Mouse (Mus musculus) hindbrain, embryonic 10.5 days (tissue): ENCODE results near the gene Rnf220. TPM values are rescaled to one million over a fixed set of nuclear protein-coding genes. Genes with fewer than 3 reads are reported as not detected.

Experiments used
- DNase-seq: peaks from one replicate; pipeline ENCODE4 v3.0.0-alpha.2; 2017; ENCODE audit warnings: low spot score
- H3K27ac ChIP-seq: fragments of 300-500 bp; sonication (generic); 2 replicates; pipeline ENCODE4 v1.5.1; 2016; ENCODE audit warnings: mild to moderate bottlenecking, moderate library complexity
- H3K27me3 ChIP-seq: fragments of 300-500 bp; sonication (generic); 2 replicates; pipeline ENCODE4 v1.6.1; 2016; ENCODE audit warnings: mild to moderate bottlenecking; ENCODE audit not compliant: poor library complexity, insufficient read depth, severe bottlenecking
- H3K36me3 ChIP-seq: fragments of 300-500 bp; sonication (generic); 2 replicates; pipeline ENCODE4 v1.6.1; 2016; ENCODE audit warnings: mild to moderate bottlenecking, moderate library complexity
- H3K4me1 ChIP-seq: fragments of 300-500 bp; sonication (generic); replicated peaks from 2 replicates; pipeline ENCODE4 v1.6.1; 2016; ENCODE audit warnings: mild to moderate bottlenecking
- H3K4me3 ChIP-seq: fragments of 300-500 bp; sonication (generic); 2 replicates; pipeline ENCODE4 v1.5.1; 2016; ENCODE audit warnings: mild to moderate bottlenecking, moderate library complexity
- H3K9me3 ChIP-seq: fragments of 300-500 bp; sonication (generic); 2 replicates; pipeline ENCODE4 v1.6.1; 2016; ENCODE audit warnings: mild to moderate bottlenecking, moderate library complexity
- WGBS: fragments of 180-500 bp; shearing (Covaris S2); methylation state at CpG from one replicate; pipeline ENCODE4 v1.1.7; 2016; 5-methylcytosine and 5-hydroxymethylcytosine counted together
- polyA plus RNA-seq: library from polyadenylated mRNA; unstranded; fragments of >200 nt; fragmentation: Nextera tagmentation; extraction: Ambion mirVana; gene quantifications from 2 replicates; pipeline ENCODE4 v1.2.1, GENCODE M21; 2016

Rnf220 gene
- polyA plus RNA-seq, 1 experiment from 2014 or later: 101 TPM

DNA sequence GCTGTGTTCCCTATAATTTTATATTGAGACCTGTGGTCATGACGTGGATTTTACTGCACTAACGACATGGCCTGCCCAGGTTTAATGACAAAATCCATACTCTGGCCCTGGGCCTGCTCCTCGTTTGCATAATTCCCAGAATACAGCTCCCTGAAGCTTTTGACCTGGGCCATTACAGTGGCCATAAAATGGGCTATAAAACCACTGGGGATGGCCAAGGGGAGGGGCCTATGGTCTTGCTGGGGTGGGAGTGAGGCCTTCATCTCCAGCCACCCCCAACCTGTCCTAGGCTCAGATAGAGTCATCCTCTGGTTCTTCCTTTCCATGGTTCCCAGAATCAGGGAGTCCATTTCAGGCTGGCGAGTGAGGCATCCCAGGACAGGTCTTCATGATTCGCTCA, 185.0 kb downstream of the Rnf220 start:
- Histone ChIP-seq H3K4me1 (peaks cover 56% of the 10 kb centered on the region), H3K4me3 (no peak overlapping the region), H3K27ac (0 out of 2 replicates have a peak overlapping the region, but pooled peaks have one; percentile 72), H3K36me3 (0 out of 2 replicates have a peak, but pooled peaks cover 5% of the 10 kb centered on the region), H3K9me3 (no peaks in the 10 kb centered on the region), H3K27me3 (peaks cover 90% of the 10 kb centered on the region)
- no peak for DNase-seq
- WGBS: 62% methylated on average over 5 of the region's 5 CpGs

DNA sequence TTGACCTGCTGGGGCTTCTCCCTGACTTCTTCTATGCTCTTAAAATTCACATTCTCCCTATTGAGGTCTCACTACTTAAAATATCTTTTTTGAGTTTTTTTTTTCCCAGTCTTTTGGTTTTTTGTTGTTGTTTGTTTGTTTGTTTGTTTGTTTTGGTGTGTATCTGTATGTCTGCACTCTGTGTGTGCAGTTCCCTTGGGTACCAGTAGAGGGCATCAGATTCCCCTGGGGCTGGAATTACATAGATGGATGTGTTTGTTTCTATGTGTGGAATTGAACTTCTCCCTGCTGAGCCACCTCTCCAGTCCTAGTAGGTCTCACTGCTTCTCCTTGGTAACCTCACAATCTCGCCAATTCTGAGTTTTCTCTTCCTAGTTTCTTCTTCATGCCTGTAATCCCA, 187.4 kb downstream of the Rnf220 start:
- H3K36me3 ChIP-seq: 0 out of 2 replicates have a peak, but pooled peaks cover 14% of the 10 kb centered on the region
- H3K27me3 ChIP-seq: peaks cover 90% of the 10 kb centered on the region
- no peaks in the 10 kb centered on the region for H3K9me3 ChIP-seq
- WGBS: 85% methylated on average over 1 of the region's 1 CpGs
- H3K4me3 ChIP-seq: no peak overlapping the region
- no peak overlapping the region for H3K27ac ChIP-seq
- DNase-seq: no peak
- H3K4me1 ChIP-seq: peaks cover 56% of the 10 kb centered on the region

DNA sequence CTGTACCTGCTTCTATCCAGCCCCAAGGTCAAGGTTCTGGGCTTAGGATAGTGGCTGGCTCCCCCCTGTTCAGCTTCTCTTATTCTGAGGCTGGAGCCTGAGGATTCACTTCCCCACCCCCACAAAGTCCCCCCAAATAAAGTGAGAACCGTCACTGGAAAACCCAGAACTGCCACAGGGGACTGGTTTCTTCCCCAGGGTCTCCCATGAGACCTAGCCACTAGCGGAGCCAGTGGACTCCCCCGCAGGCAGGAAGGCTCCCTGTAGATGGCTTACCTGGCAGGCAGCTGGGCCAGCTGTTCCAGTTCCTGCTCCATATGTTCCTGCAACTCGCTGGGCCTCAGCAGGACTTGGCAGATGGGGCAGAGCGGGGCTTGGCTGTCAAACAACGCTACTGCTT, 189.6 kb downstream of the Rnf220 start:
- Histone ChIP-seq H3K27ac (no peak overlapping the region), H3K4me1 (peaks cover 59% of the 10 kb centered on the region), H3K9me3 (no peaks in the 10 kb centered on the region), H3K27me3 (peaks cover 90% of the 10 kb centered on the region), H3K4me3 (no peak overlapping the region), H3K36me3 (0 out of 2 replicates have a peak, but pooled peaks cover 14% of the 10 kb centered on the region)
- no peak for DNase-seq
- whole genome bisulfite sequencing: 65% methylated on average over 6 of the region's 6 CpGs

DNA sequence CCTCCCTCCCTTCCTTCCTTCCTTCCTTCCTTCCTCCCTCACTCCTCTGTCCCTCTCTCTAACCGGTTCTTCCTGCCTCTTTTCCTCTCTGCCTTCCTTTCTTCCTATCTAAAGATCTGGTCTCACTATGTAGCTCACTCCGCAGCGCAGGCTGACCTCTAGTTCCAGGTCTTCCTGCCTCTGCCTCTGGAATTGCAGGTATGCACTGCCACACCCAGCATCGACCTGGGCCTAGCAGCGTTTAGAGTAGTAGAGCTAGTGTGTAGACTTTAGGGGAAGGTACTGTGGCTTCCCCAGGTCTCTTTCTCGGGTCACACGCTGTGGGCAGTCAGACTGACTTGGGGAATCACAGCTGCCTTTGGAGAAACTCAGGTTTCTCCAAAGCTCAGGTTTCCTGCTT, 191.4 kb downstream of the Rnf220 start:
- Histone ChIP-seq H3K4me1 (peaks cover 59% of the 10 kb centered on the region), H3K9me3 (no peaks in the 10 kb centered on the region), H3K27me3 (peaks cover 90% of the 10 kb centered on the region), H3K36me3 (0 out of 2 replicates have a peak, but pooled peaks cover 14% of the 10 kb centered on the region), H3K27ac (no peak overlapping the region), H3K4me3 (no peak overlapping the region)
- no peak for DNase-seq
- WGBS: 57% methylated on average over 7 of the region's 7 CpGs

DNA sequence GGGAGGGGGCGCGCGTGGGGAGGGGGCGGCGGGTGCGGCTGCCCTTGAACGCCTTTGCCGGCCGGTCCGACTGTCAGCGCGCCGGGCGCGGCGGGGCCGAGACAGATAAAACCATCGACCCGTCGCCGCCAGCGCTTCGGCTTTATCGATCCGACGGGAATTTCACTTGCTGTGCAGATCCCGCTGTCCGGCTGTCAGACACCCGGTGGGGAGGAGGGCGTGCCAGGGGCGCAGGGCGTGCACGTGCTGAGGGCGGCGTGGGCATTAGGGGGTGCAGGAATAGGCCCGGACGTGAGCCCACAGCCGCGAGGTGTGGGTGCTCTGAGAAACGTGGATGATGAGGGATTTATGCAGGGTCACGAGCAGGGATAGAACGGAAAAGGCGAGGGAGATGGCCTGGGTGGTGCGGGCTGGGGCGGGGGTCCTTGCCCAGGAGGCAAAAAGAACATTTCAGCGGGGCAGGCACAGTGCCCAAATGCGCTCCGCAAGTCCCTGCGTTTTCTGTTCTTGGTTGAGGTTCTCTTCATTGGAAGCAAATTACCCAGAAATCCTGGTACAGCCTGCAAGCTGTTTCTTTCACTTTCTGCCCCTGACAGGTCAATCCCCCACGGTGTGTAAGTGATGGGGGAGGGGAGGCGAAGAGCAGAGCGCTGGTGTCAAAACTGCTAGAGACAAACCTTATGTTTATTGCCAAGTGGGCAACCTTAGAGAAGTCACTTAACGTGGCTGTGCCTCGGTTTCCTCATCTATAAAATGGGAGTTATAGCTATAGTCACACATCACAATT, 192.4 kb downstream of the Rnf220 start:
- WGBS: 2% methylated on average over 54 of the region's 54 CpGs
- peaks cover 67% of the 10 kb centered on the region for H3K4me1 ChIP-seq
- 0 out of 2 replicates have a peak, but pooled peaks cover 9% of the 10 kb centered on the region for H3K36me3 ChIP-seq
- H3K4me3 ChIP-seq: peak overlapping the region; percentile 56
- H3K27me3 ChIP-seq: peaks cover 90% of the 10 kb centered on the region
- peak; percentile 53 for DNase-seq
- no peaks in the 10 kb centered on the region for H3K9me3 ChIP-seq
- H3K27ac ChIP-seq: peak overlapping the region; percentile 42

DNA sequence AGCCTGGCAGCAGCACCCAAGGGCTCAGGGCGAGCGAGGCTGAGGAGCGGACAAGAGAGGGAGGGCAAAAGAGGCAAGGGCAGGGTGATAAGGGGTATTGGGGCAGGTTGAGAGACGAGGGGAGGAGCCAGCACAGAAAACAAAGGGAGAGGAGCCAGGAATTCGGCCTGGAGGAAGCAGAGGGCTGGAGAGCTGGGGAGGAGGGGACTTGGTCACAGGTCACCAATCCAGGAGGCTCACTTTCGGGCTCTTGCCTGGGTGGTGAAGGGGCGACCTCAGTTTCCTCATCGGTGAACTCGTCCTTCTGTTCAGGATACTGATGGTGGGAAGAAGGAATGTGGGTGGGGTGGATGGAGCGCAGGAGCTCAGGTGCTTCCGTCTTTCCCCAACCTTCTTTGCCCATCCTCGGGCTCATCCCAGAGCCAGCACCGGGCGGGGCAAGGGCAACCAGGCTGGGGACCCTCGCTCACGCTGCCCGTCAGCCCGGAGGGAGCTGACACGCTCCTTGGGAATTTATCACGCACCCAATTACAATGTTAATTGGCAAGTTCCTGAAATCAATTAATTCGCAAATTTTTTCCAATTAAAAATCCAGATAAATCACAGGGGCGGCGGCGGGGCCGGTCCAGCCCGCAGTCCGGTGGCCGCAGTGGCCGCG, 193.1 kb downstream of the Rnf220 start:
- H3K9me3 ChIP-seq: no peaks in the 10 kb centered on the region
- 0 out of 2 replicates have a peak, but pooled peaks cover 13% of the 10 kb centered on the region for H3K36me3 ChIP-seq
- peaks cover 96% of the 10 kb centered on the region for H3K27me3 ChIP-seq
- peak overlapping the region; percentile 56 for H3K4me3 ChIP-seq
- no peak for DNase-seq
- WGBS: 9% methylated on average over 30 of the region's 30 CpGs
- peak overlapping the region; percentile 46 for H3K27ac ChIP-seq
- H3K4me1 ChIP-seq: peaks cover 68% of the 10 kb centered on the region

DNA sequence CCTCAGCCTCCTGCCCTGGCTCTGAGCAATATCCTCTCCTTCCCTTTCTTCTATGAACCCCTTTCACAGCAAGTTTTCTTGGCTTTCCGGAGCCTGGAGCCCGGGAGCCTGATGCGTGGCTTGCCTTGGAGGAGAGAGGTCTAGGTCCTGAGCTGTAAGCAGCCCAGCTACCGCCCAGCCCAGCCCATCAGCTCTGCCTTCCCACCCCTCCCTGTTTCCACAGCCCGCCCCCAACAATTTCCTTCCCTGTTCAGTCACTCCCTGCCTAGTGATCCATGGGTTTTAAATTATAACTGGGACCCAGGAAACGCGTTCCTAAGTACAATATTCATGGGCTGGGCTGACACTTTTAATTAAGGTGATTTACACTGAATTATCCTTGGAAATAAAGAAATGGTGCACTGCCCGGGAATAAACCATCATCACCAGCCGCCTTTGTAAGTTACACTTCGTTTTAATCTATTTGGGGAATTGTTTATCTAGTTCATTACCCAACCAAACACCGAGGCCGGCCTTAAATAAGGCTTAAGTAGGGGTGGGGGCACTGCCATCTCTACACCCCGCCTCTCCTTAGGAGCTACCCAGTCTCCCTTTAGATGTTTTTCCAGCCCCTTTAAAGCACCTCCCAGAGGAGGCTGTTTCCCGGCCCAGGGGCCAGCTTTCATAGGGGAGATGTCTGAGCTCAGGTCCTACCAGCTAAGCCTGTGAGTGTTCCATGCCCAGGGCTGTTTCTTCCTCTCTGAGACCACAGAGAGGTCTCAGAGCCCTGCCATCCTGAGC, 194.6 kb downstream of the Rnf220 start:
- Histone ChIP-seq H3K27me3 (peaks cover 92% of the 10 kb centered on the region), H3K4me3 (no peak overlapping the region), H3K27ac (no peak overlapping the region), H3K4me1 (peaks cover 74% of the 10 kb centered on the region), H3K36me3 (0 out of 2 replicates have a peak, but pooled peaks cover 13% of the 10 kb centered on the region), H3K9me3 (no peaks in the 10 kb centered on the region)
- DNase-seq: no peak
- WGBS: 60% methylated on average over 14 of the region's 14 CpGs

DNA sequence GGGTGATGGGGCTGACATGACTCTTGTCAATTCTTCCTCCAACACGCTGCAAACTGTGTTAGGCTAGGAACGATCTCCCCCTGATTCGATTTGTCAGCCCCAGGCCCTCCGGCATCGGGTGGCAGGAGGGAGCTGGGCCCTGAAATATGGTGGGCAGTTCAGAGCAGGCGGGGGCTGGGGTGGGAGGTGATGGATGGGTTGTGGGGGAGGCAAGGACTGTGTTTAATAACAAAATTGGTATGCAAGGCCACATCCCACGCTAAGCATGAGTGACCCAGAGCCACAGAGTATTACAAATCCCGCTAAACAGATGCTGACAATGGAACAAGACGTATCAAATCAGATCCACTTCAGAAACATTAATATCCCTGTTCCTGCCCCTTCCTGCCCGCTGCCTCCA, 196.9 kb downstream of the Rnf220 start:
- Histone ChIP-seq H3K4me1 (peaks cover 69% of the 10 kb centered on the region), H3K4me3 (no peak overlapping the region), H3K27me3 (peaks cover 79% of the 10 kb centered on the region), H3K27ac (no peak overlapping the region), H3K36me3 (peaks cover 16% of the 10 kb centered on the region; the same call in 1 of the 2 replicates), H3K9me3 (no peaks in the 10 kb centered on the region)
- WGBS: 81% methylated on average over 10 of the region's 10 CpGs
- DNase-seq: no peak

DNA sequence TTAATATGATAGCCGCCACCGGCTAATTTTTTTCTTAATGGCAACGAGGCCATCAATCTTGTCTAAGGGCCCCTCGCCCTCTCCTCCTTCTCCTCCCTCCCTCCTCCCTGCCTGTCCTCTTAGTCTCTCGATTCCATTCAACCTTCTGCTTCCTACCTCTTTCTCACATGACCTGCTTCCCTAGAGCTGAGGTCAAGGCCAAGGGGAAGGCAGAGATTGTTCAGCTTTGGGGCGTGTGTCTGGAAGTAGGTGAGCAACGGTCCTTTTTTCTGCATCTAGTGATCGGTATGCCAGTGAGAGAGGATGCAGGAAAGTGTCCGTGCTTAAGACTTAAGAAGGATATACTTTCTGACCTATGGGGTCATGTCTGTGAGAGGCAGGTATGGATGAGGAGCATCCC, 199.0 kb downstream of the Rnf220 start:
- peaks cover 48% of the 10 kb centered on the region for H3K4me1 ChIP-seq
- H3K27me3 ChIP-seq: peaks cover 59% of the 10 kb centered on the region
- no peak overlapping the region for H3K27ac ChIP-seq
- WGBS: 79% methylated on average over 9 of the region's 9 CpGs
- peaks cover 18% of the 10 kb centered on the region; the same call in 1 of the 2 replicates for H3K36me3 ChIP-seq
- no peak for DNase-seq
- H3K4me3 ChIP-seq: no peak overlapping the region
- H3K9me3 ChIP-seq: no peaks in the 10 kb centered on the region

DNA sequence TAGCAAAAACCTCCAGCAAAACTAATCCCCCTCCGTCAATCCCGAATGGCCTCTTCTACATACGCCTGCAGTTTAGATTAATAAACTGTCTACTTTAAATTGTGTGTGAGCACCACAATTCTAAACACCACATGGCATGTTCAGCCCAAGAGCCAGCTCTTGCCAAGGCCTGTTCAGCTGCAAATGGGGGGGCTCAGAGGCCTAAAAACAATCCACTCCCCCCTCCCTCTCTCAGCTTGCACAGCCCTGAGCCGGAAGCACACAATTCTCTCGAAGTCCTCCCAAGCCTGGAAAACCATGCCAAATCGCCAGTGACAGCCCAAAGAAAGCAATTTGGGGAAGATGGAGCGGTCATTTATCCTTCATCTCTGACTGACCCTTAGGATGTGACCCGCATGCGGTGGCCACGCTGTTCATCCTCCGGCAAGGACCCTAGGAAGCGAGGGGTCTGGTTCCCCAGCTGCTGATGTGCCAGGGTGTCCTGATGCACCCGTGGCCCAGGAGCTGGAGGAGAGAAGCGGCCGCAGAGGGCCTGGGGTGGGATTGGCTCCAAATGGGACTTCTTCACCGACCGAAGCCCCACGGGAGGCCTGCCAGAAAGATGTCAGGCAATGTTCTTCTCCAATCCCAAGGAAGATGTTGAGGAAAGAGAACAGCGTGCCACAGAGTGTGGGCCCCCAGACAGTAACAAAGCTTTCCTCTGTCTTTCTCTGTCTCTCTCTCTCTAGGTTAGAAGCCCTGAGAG, 199.8 kb downstream of the Rnf220 start:
- H3K36me3 ChIP-seq: peaks cover 18% of the 10 kb centered on the region; the same call in 1 of the 2 replicates
- H3K4me3 ChIP-seq: no peak overlapping the region
- peak overlapping the region; percentile 54; the same call in 1 of the 2 replicates for H3K27ac ChIP-seq
- no peak for DNase-seq
- 74% methylated on average over 19 of the region's 19 CpGs for WGBS
- peaks cover 42% of the 10 kb centered on the region for H3K4me1 ChIP-seq
- peaks cover 51% of the 10 kb centered on the region for H3K27me3 ChIP-seq
- H3K9me3 ChIP-seq: no peaks in the 10 kb centered on the region

DNA sequence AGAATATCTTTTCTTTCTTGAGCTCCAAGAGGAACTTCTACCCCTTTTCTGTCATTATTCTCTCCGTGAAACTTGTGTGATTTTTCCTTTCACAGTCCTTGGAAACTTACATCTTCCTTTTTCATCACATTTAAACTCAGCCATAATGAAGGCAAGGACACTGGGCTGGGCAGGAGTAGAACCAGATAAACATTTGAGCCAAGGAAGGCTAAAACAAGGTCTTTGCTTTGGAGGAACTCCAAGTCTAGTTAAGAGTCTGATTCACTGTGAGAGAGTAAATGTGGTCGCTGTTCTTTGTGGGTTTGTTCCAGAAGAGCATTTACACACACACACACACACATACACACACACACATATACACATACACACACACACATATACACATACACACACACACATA, 205.2 kb downstream of the Rnf220 start:
- no peak for DNase-seq
- 93% methylated on average over 2 of the region's 2 CpGs for WGBS
- no peaks in the 10 kb centered on the region for H3K9me3 ChIP-seq

More for the DNA sequence above, 205.2 kb downstream of the Rnf220 start:
- no peak overlapping the region for H3K4me3 ChIP-seq
- H3K36me3 ChIP-seq: peaks cover 28% of the 10 kb centered on the region
- peaks cover 43% of the 10 kb centered on the region for H3K4me1 ChIP-seq
- peaks cover 12% of the 10 kb centered on the region for H3K27me3 ChIP-seq
- no peak overlapping the region for H3K27ac ChIP-seq
